Mouse (Mus musculus) stomach, postnatal 0 days (tissue): ENCODE results near the gene Kcnn3.

Source experiments
- CTCF ChIP-seq: IDR thresholded peaks from 2 replicates; pipeline ENCODE4 v1.5.1; 2016; ENCODE audit warnings: antibody characterized with exemption, low read depth, mild to moderate bottlenecking, moderate library complexity
- EP300 ChIP-seq: optimal IDR thresholded peaks from 2 replicates; pipeline ENCODE3; 2016; ENCODE audit warnings: antibody characterized with exemption

DNA sequence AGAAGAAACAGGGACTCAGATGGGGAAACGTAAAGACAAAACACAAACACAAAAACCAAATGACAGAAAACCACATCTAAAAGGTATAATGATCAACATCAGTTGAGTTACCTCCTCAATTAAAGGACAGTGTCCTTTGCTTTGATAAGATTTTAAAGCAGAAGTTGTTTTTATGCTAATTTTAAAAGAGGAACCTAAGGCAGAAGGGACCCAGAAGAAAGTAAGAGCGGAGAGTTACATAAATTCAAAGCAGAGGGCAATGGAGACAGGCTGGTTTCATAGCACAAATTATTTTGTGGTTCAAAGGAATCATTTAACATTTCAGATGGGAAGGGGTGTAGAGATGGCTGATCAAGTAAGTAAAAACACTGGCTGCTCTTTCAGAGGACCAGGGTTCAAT is 97.4 kb downstream of the Kcnn3 start:
- TF ChIP-seq CTCF (no peak), EP300 (no peak)
